Mouse (Mus musculus) stomach, postnatal 0 days (tissue): ENCODE measurements around the gene Creb1. TPM values are rescaled to one million over a fixed set of nuclear protein-coding genes. Genes with fewer than 3 reads are reported as not detected.

ENCODE experiments used
- ATAC-seq: fragments of 200-750 bp; cut with Nextera tagmentation; 2 replicates; pipeline ENCODE4 v1.8.0; 2017; ENCODE audit not compliant: low FRiP score, low TSS enrichment
- DNase-seq: peaks from one replicate; pipeline ENCODE4 v3.0.0-alpha.2; 2016; ENCODE audit warnings: low spot score
- H3K27ac ChIP-seq: fragments of 300-500 bp; sonication (generic); replicated peaks from 2 replicates; pipeline ENCODE4 v1.5.1; 2014; ENCODE audit warnings: mild to moderate bottlenecking, control low read depth
- H3K27me3 ChIP-seq: fragments of 300-500 bp; sonication (generic); 2 replicates; pipeline ENCODE4 v1.6.1; 2014; ENCODE audit warnings: low read length; ENCODE audit not compliant: control insufficient read depth, insufficient read depth
- H3K36me3 ChIP-seq: fragments of 300-500 bp; sonication (generic); 2 replicates; pipeline ENCODE4 v1.6.1; 2014; ENCODE audit warnings: low read length, mixed read lengths; ENCODE audit not compliant: control insufficient read depth, insufficient read depth
- H3K4me1 ChIP-seq: fragments of 300-500 bp; sonication (generic); replicated peaks from 2 replicates; pipeline ENCODE4 v1.6.1; 2014; ENCODE audit warnings: antibody characterized with exemption; ENCODE audit not compliant: control insufficient read depth, insufficient read depth
- H3K4me2 ChIP-seq: fragments of 300-500 bp; sonication (generic); replicated peaks from 2 replicates; pipeline ENCODE4 v1.6.1; 2014; ENCODE audit warnings: low read depth, mild to moderate bottlenecking, control low read depth, moderate library complexity
- H3K4me3 ChIP-seq: fragments of 300-500 bp; sonication (generic); 2 replicates; pipeline ENCODE4 v1.5.1; 2014; ENCODE audit warnings: low read depth, low read length, control low read depth
- H3K9ac ChIP-seq: fragments of 300-500 bp; sonication (generic); 2 replicates; pipeline ENCODE4 v1.6.1; 2014; ENCODE audit warnings: mild to moderate bottlenecking, low read length, control low read depth, mixed read lengths
- H3K9me3 ChIP-seq: fragments of 300-500 bp; sonication (generic); 2 replicates; pipeline ENCODE4 v1.6.1; 2016; ENCODE audit warnings: low read length; ENCODE audit not compliant: control insufficient read depth
- CTCF ChIP-seq: IDR thresholded peaks from 2 replicates; pipeline ENCODE4 v1.5.1; 2016; ENCODE audit warnings: antibody characterized with exemption, low read depth, mild to moderate bottlenecking, moderate library complexity
- EP300 ChIP-seq: optimal IDR thresholded peaks from 2 replicates; pipeline ENCODE3; 2016; ENCODE audit warnings: antibody characterized with exemption
- WGBS: fragments of 180-500 bp; shearing (Covaris S2); extraction: QIAGEN DNeasy Blood & Tissue Kit; methylation state at CpG from one replicate; pipeline ENCODE4 v1.1.7; 2014; 5-methylcytosine and 5-hydroxymethylcytosine counted together
- polyA plus RNA-seq: library from polyadenylated mRNA; unstranded; fragments of >200 nt; fragmentation: Nextera tagmentation; extraction: Ambion mirVana; gene quantifications from 2 replicates; pipeline ENCODE4 v1.2.1, GENCODE M21; 2015

Gene Creb1
- 8.5 and 9.2 TPM in 2 replicates for polyA plus RNA-seq

- Histone ChIP-seq H3K27me3 (no peaks in the 10 kb centered on the region), H3K27ac (peak within 1 kb of the TSS; percentile 100), H3K9me3 (no peaks in the 10 kb centered on the region), H3K4me2 (peak within 1 kb of the TSS; percentile 95), H3K9ac (peak within 1 kb of the TSS; percentile 99), H3K4me3 (peak within 1 kb of the TSS; percentile 81), H3K4me1 (peaks cover 3% of the 10 kb centered on the region; the same call in 1 of the 2 replicates), H3K36me3 (no peaks in the 10 kb centered on the region)
- peak; percentile 99 for ATAC-seq
- under 1% methylated on average over 72 of the region's 119 CpGs for WGBS
- TF ChIP-seq EP300 = no peak
- peak; percentile 47; the same call in 1 of the 2 replicates for TF ChIP-seq CTCF
- peak; percentile 99 for DNase-seq
Measured at GRCm38 (mm10) chr1:64532589-64533470, at the start of gene Creb1. TSS of gene Creb1 (plus strand) at chr1:64532645.

GRCm38 (mm10) chr1:64488521-64489029 is 43.9 kb upstream of the Creb1 start:
- ATAC-seq = no peak
- 51% methylated on average over 4 of the region's 4 CpGs for WGBS

GRCm38 (mm10) chr1:64496803-64497202 is 35.6 kb upstream of the Creb1 start:
- DNase-seq = no peak
- ATAC-seq = no peak
- TF ChIP-seq CTCF (no peak), EP300 (no peak)
- Histone ChIP-seq H3K9ac (no peak overlapping the region), H3K27ac (no peak overlapping the region), H3K4me1 (no peaks in the 10 kb centered on the region), H3K4me2 (no peak overlapping the region), H3K9me3 (no peaks in the 10 kb centered on the region), H3K4me3 (no peak overlapping the region), H3K36me3 (no peaks in the 10 kb centered on the region), H3K27me3 (no peaks in the 10 kb centered on the region)

More at GRCm38 (mm10) chr1:64488521-64489029, 43.9 kb upstream of the Creb1 start:
- Histone ChIP-seq H3K27me3 (no peaks in the 10 kb centered on the region), H3K9ac (no peak overlapping the region), H3K9me3 (no peaks in the 10 kb centered on the region), H3K4me2 (no peak overlapping the region), H3K4me1 (no peaks in the 10 kb centered on the region), H3K27ac (no peak overlapping the region), H3K36me3 (no peaks in the 10 kb centered on the region), H3K4me3 (no peak overlapping the region)
- no peak for TF ChIP-seq EP300
- no peak for TF ChIP-seq CTCF
- DNase-seq = no peak

- no peak overlapping the region for H3K4me3 ChIP-seq
- no peaks in the 10 kb centered on the region for H3K36me3 ChIP-seq
- no peaks in the 10 kb centered on the region for H3K27me3 ChIP-seq
- no peak overlapping the region for H3K9ac ChIP-seq
- no peak overlapping the region for H3K27ac ChIP-seq
- DNase-seq = no peak
- no peaks in the 10 kb centered on the region for H3K9me3 ChIP-seq
- H3K4me1 ChIP-seq = no peaks in the 10 kb centered on the region
- no peak overlapping the region for H3K4me2 ChIP-seq
- no peak for TF ChIP-seq EP300
- no peak for TF ChIP-seq CTCF
- no peak for ATAC-seq
Measured at GRCm38 (mm10) chr1:64501382-64502140, 30.9 kb upstream of the Creb1 start.

- no peak for DNase-seq
- 78% methylated on average over 7 of the region's 7 CpGs for WGBS
- Histone ChIP-seq H3K4me2 (no peak overlapping the region), H3K27ac (no peak overlapping the region), H3K9ac (no peak overlapping the region), H3K36me3 (no peaks in the 10 kb centered on the region), H3K27me3 (no peaks in the 10 kb centered on the region), H3K4me1 (no peaks in the 10 kb centered on the region), H3K4me3 (no peak overlapping the region), H3K9me3 (no peaks in the 10 kb centered on the region)
- no peak for TF ChIP-seq CTCF
- no peak for TF ChIP-seq EP300
- ATAC-seq = no peak
Measured at GRCm38 (mm10) chr1:64508479-64509096, 23.9 kb upstream of the Creb1 start.
